Mouse (Mus musculus): ENCODE results near the gene Scgb2a2. TPM values are rescaled to one million over a fixed set of nuclear protein-coding genes. Genes with fewer than 3 reads are reported as not detected.

Gene Scgb2a2
- polyA plus RNA-seq (2012; ENCODE audit: low replicate concordance), result not detected in 2 replicates

GRCm38 (mm10) chr19:9847262-9847661, at the start of gene Scgb2a2:
Scgb2a2 (plus strand) TSS chr19:9847562.

GRCm38 (mm10) chr19:9899072-9899779, 51.9 kb downstream of the Scgb2a2 start, which contains the start of gene Incenp:
Incenp (minus strand) TSS chr19:9899551.

Other genes starting within 250 kb of the Scgb2a2 start
- 37.4 and 51.8 TPM in 2 replicates for gene Incenp, start 52.0 kb downstream of the Scgb2a2 start, polyA plus RNA-seq (2012; ENCODE audit: low replicate concordance)
- 11,016 and 13,838 TPM in 2 replicates for gene Fth1, start 133.0 kb downstream of the Scgb2a2 start, polyA plus RNA-seq (2012; ENCODE audit: low replicate concordance)
- not detected in 2 replicates for gene Best1, start 154.1 kb downstream of the Scgb2a2 start, polyA plus RNA-seq (2012; ENCODE audit: low replicate concordance)
- 18.2 and 63.8 TPM in 2 replicates for gene Rab3il1, start 154.1 kb downstream of the Scgb2a2 start, polyA plus RNA-seq (2012; ENCODE audit: low replicate concordance)
- gene Fads3, start 194.0 kb downstream of the Scgb2a2 start, polyA plus RNA-seq (2012; ENCODE audit: low replicate concordance), result 9.5 and 27.9 TPM in 2 replicates